Mouse (Mus musculus): Measurements from ENCODE around the gene Itga4.

The Itga4 gene

GRCm38 (mm10) chr2:79352100-79352802 lies 97.0 kb downstream of the Itga4 start:
- no peak for DNase-seq (ENCODE audit: low spot score)

- DNase-seq (ENCODE audit: low spot score) = no peak
Observed at GRCm38 (mm10) chr2:79354773-79355172, 99.5 kb downstream of the Itga4 start.

- DNase-seq (ENCODE audit: low spot score) = no peak
Observed at GRCm38 (mm10) chr2:79357835-79358234, 102.6 kb downstream of the Itga4 start.

- no peak for DNase-seq (ENCODE audit: low spot score)
Observed at GRCm38 (mm10) chr2:79362029-79362428, 106.8 kb downstream of the Itga4 start.

GRCm38 (mm10) chr2:79363920-79364319 lies 108.7 kb downstream of the Itga4 start:
- no peak for DNase-seq (ENCODE audit: low spot score)

GRCm38 (mm10) chr2:79367451-79368450 lies 112.5 kb downstream of the Itga4 start:
- DNase-seq (ENCODE audit: low spot score) = no peak

- no peak for DNase-seq (ENCODE audit: low spot score)
Observed at GRCm38 (mm10) chr2:79368661-79369060, 113.4 kb downstream of the Itga4 start.

GRCm38 (mm10) chr2:79369061-79369524 lies 113.9 kb downstream of the Itga4 start:
- no peak for DNase-seq (ENCODE audit: low spot score)

GRCm38 (mm10) chr2:79369905-79370304 lies 114.7 kb downstream of the Itga4 start:
- DNase-seq (ENCODE audit: low spot score) = no peak

- no peak for DNase-seq (ENCODE audit: low spot score)
Observed at GRCm38 (mm10) chr2:79370711-79371312, 115.6 kb downstream of the Itga4 start.

- no peak for DNase-seq (ENCODE audit: low spot score)
Observed at GRCm38 (mm10) chr2:79371326-79372153, 116.3 kb downstream of the Itga4 start.

- DNase-seq (ENCODE audit: low spot score) = no peak
Observed at GRCm38 (mm10) chr2:79372154-79372467, 116.9 kb downstream of the Itga4 start.

- no peak for DNase-seq (ENCODE audit: low spot score)
Observed at GRCm38 (mm10) chr2:79372486-79373200, 117.4 kb downstream of the Itga4 start.

- no peak for DNase-seq (ENCODE audit: low spot score)
Observed at GRCm38 (mm10) chr2:79378346-79379086, 123.3 kb downstream of the Itga4 start.

- no peak for DNase-seq (ENCODE audit: low spot score)
Observed at GRCm38 (mm10) chr2:79379087-79380041, 124.1 kb downstream of the Itga4 start.

Data from ovary, postnatal 10 days (tissue).